Mouse (Mus musculus) lung, postnatal 0 days (tissue): Measurements from ENCODE around the gene Cyp2b10.

Experiments
- CTCF ChIP-seq: IDR thresholded peaks from 2 replicates; pipeline ENCODE4 v1.5.1; 2016; ENCODE audit warnings: antibody characterized with exemption, mild to moderate bottlenecking
- EP300 ChIP-seq: IDR thresholded peaks from 2 replicates; pipeline ENCODE4 v1.6.1; 2016; ENCODE audit warnings: antibody characterized with exemption, mild to moderate bottlenecking, control low read depth

DNA sequence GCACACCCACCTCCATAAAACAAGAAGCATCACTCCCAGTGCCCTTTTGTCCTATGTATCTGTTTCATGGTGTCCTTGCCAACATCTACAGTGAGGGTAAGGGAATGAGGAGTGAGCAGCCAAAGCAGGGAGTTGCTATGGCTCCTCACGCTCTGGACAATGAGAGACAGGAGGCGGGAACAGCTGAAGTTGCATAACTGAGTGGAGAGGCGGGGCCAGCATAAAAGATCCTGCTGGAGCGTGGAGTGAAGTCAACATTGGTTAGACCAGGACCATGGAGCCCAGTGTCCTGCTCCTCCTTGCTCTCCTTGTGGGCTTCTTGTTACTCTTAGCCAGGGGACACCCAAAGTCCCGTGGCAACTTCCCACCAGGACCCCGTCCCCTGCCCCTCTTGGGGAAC, at the start of gene Cyp2b10:
- TF ChIP-seq CTCF (no peak), EP300 (no peak)
